Mouse (Mus musculus) heart, postnatal 36 days (tissue): ENCODE measurements around the gene Ckm. TPM values are rescaled to one million over a fixed set of nuclear protein-coding genes. Genes with fewer than 3 reads are reported as not detected.
A peak's percentile ranks its signal among the peaks of the same experiment; 100 is the strongest.

Source experiments
- DNase-seq, 2 experiments: peaks; one replicate each; pipeline ENCODE4 v3.0.0; 2021 to 2022
- intact Hi-C: fragments of 180-260 bp; cut with DNase I; formaldehyde crosslinking; loops from one replicate; pipeline ENCODE4 v1.15.1; 2025
- microRNA-seq, 2 experiments: library from miRNA; unstranded; fragments of <30 nt; microRNA quantifications; one replicate each; pipeline ENCODE4 v1.2.0; 2021; ENCODE audit warnings: borderline number of aligned reads in 2 of 2
- total RNA-seq, 2 experiments: library from RNA; stranded (reverse); gene quantifications; 2 replicates each; pipeline ENCODE4 v1.2.3; 2021

Ckm gene
- total RNA-seq, 2 experiments from 2014 or later = 3,967 to 4,539 TPM

- intact Hi-C loops = no loop called here
- peak; percentile 79 to 87 for DNase-seq
Observed at GRCm38 (mm10) chr7:19461488-19461887, 56.9 kb downstream of the Ckm start.

GRCm38 (mm10) chr7:19462443-19462842 is 57.9 kb downstream of the Ckm start:
- DNase-seq = no peak
- intact Hi-C loops = loop anchor here (2.0 kb wide), 1 partner anchor 14 kb away; no protein-coding TSS in a partner anchor

- intact Hi-C loops = loop anchor here (2.0 kb wide), 1 partner anchor 14 kb away; no protein-coding TSS in a partner anchor
- DNase-seq = no peak
Observed at GRCm38 (mm10) chr7:19462884-19463381, 58.4 kb downstream of the Ckm start, which contains the start of gene Exoc3l2. Gene Exoc3l2 (plus strand): TSS chr7:19463331.

GRCm38 (mm10) chr7:19464367-19465307 is 60.1 kb downstream of the Ckm start:
- no peak for DNase-seq
- intact Hi-C loops = loop anchor here (2.0 kb wide), 1 partner anchor 38 kb away; no protein-coding TSS in a partner anchor

GRCm38 (mm10) chr7:19466602-19467145 is 62.1 kb downstream of the Ckm start:
- intact Hi-C loops = no loop called here
- no peak for DNase-seq

GRCm38 (mm10) chr7:19467638-19468037 is 63.1 kb downstream of the Ckm start:
- DNase-seq = no peak
- intact Hi-C loops = no loop called here

GRCm38 (mm10) chr7:19468279-19468678 is 63.7 kb downstream of the Ckm start:
- intact Hi-C loops = no loop called here
- DNase-seq = no peak

- DNase-seq = no peak
- intact Hi-C loops = no loop called here
Observed at GRCm38 (mm10) chr7:19469404-19469803, 64.8 kb downstream of the Ckm start.

GRCm38 (mm10) chr7:19470308-19470707 is 65.7 kb downstream of the Ckm start:
- intact Hi-C loops = no loop called here
- no peak for DNase-seq

- DNase-seq = no peak
- intact Hi-C loops = no loop called here
Observed at GRCm38 (mm10) chr7:19472403-19472802, 67.8 kb downstream of the Ckm start.

Small RNA genes within 50 kb of the gene (microRNA-seq; reads per million reads assigned to microRNA genes)
- gene Mir343 = 0 reads per million in 2 experiments

Other genes starting within 250 kb of the Ckm start
- gene Gipr, start 238.6 kb upstream of the Ckm start, total RNA-seq = under 1 TPM in 1 of 2 experiments, not detected in 1; 0.14 TPM
- gene Eml2, start 228.4 kb upstream of the Ckm start, total RNA-seq = 10 to 100 TPM; 34.3 to 44.4 TPM
- 10 to 100 TPM in 1 of 2 experiments, 1 to 10 TPM in 1; 7.9 to 10.6 TPM for gene Gpr4, start 192.2 kb upstream of the Ckm start, total RNA-seq
- 10 to 100 TPM; 53.9 to 62.9 TPM for gene Opa3, start 176.4 kb upstream of the Ckm start, total RNA-seq
- gene Vasp, start 133.0 kb upstream of the Ckm start, total RNA-seq = 10 to 100 TPM; 32.6 to 36.1 TPM
- gene Ppm1n, start 124.7 kb upstream of the Ckm start, total RNA-seq = not detected
- gene Rtn2, start 122.2 kb upstream of the Ckm start, total RNA-seq = 100 to 1,000 TPM; 137 to 148 TPM
- gene Fosb, start 94.7 kb upstream of the Ckm start, total RNA-seq = under 1 TPM; 0.14 to 0.86 TPM
- 10 to 100 TPM; 43.4 to 48.0 TPM for gene Ercc1, start 60.0 kb upstream of the Ckm start, total RNA-seq
- gene Cd3eap, start 45.3 kb upstream of the Ckm start, total RNA-seq = 10 to 100 TPM; 10.4 to 11.2 TPM
- gene Ppp1r13l, start 45.0 kb upstream of the Ckm start, total RNA-seq = 10 to 100 TPM; 35.8 to 44.2 TPM
- gene Ercc2, start 22.8 kb upstream of the Ckm start, total RNA-seq = 10 to 100 TPM; 11.8 to 12.0 TPM
- gene Klc3, start 672 bp upstream of the Ckm start, total RNA-seq = under 1 TPM; 0.24 to 0.92 TPM
- gene Mark4, start 54.0 kb downstream of the Ckm start, total RNA-seq = 10 to 100 TPM; 25.7 to 27.2 TPM
- gene Exoc3l2, start 58.6 kb downstream of the Ckm start, total RNA-seq = under 1 TPM; 0.78 to 0.84 TPM
- 1 to 10 TPM; 2.3 to 2.5 TPM for gene Bloc1s3, start 103.6 kb downstream of the Ckm start, total RNA-seq
- 10 to 100 TPM; 32.9 to 37.4 TPM for gene Trappc6a, start 103.6 kb downstream of the Ckm start, total RNA-seq
- not detected for gene Nkpd1, start 113.1 kb downstream of the Ckm start, total RNA-seq
- gene Ppp1r37, start 158.3 kb downstream of the Ckm start, total RNA-seq = 10 to 100 TPM; 56.0 to 59.3 TPM
- under 1 TPM in 1 of 2 experiments, not detected in 1; 0.50 TPM for gene Zfp296, start 172.5 kb downstream of the Ckm start, total RNA-seq
- gene Gemin7, start 172.8 kb downstream of the Ckm start, total RNA-seq = 10 to 100 TPM; 44.1 to 47.8 TPM
- 10 to 100 TPM; 16.0 to 16.8 TPM for gene Clasrp, start 199.7 kb downstream of the Ckm start, total RNA-seq
- 1 to 10 TPM; 5.7 to 8.9 TPM for gene Relb, start 224.7 kb downstream of the Ckm start, total RNA-seq